Mouse (Mus musculus): ENCODE measurements around the gene Hsf4. TPM values are rescaled to one million over a fixed set of nuclear protein-coding genes. Genes with fewer than 3 reads are reported as not detected.

Gene Hsf4
- polyA plus RNA-seq (2014; fragmentation: Illumina TruSeq; extraction: RNeasy Lipid Tissue Mini Kit (QIAGEN cat#74804); ENCODE audit: low read depth, low replicate concordance), result not detected

GRCm38 (mm10) chr8:105269461-105269947 is at the start of gene Hsf4:
Gene Hsf4 (plus strand): TSS chr8:105269801.

DNA sequence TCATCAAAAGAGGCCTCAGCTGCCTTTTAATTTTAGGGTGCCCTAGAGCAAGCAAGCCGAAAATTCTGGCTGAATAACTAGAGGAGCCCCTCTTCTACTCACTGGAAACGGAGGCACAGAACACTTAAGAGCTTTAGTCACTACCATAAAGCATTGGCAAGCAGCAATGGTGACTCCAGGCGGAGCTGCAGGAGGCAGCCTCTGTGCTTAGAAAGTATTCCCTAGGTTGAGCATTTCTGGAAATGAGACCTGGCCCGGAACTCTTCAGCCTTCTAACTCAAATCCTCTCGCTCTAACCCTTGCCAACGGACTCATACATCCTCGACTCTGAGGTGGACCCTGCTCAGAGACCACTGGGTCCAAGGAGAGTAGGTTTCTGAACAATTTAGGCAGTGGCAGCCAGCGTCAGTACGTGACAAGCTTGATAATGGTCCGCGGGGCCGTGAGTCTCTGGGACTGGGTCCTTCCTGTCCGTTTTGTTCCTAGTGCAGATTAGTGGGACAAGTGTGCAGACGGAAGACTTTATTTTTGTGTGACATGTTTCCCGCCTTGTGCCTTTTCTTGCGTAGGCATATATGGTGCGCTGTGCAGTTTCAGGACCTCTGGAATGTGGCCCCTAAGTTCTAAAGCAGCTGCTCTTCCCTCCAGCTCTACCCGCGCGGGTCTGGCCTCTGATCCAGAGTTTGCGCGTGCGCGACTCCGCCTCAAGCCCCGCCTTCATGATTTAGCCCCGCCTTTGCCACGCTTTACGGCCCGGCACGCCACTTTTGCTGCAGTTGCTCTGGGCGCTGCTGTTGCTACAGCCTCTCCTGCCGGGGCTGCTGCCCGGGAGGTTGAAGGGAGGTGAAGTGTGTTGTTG is 45.0 kb upstream of the Hsf4 start, which contains the start of gene D230025D16Rik:
Gene D230025D16Rik, plus strand, starts transcription at position 733 of the 859 bp plus-strand sequence.

DNA sequence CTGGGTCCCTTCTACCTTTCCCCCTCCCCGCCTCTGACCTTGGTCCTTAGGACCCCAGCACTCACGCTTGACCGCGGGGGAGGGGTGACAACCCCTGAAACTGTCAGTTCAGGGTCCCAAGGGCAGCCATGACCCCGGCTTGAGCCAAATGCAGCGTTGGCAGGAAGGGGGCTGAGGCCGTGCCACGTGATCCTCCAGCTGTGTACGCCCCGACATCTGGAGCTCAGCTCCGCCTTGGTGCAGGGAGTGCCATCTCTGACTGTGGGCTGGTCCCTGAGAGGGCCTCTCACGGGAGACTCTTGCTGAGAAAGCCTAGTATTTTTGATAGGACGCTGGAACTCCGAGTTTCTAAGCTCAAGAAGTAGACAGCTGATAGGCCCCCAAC is 14.6 kb upstream of the Hsf4 start, which contains the start of gene B3gnt9:
Gene B3gnt9, minus strand, starts transcription at position 188 of the 385 bp plus-strand sequence.

DNA sequence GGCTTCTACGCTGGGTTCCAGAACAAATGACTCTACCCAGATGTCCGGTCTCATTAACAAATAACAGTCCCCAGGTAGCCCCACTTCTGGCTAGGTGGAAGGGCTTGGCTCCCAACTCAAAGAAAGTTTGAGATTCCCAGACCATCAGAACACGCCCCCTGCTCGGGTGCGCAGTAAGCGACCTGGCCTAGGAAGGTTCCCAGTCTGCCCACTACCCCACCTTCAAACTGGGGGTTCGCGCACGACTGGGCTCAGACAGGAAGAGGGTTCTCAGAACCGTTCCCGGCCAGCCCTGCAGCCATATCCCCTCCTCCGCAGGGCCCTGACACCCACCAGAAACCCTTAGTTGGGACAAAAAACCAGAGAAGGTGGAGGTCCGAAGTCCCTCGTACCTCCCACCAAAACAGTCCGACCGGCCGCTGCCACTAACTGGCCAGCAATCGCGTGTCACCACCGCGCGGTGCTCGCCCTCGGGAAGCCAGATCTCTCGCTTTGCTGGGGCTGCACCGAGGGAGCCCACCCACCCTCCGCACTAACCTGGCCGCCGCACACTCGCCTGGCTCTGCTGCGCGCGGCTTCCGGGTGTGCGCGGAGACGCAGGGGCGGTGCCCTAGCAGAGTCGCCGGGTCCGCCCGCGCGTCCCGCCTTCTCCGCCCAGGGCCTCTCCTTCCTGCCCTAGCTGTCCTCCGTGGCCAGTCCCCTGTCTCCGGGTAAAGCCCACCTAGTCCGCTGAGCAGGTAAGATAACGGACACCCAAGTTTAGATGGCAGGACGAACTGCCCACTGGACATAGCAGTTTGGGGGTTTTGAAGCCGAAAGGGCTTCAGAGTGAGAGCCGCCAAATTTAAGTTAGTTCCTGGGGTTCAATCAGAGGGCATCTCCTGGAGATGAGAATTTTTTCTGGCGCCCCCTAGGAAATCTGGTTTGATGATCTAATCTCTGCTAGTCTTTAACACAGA is 5.3 kb upstream of the Hsf4 start, which contains the start of the genes Tradd and Fbxl8:
Gene Tradd, minus strand, starts transcription at position 586 of the 959 bp plus-strand sequence.
Gene Fbxl8, plus strand, starts transcription at position 625 of the 959 bp plus-strand sequence.

GRCm38 (mm10) chr8:105275840-105276239 is 6.2 kb downstream of the Hsf4 start, which contains the start of gene Nol3:
Gene Nol3 (plus strand): TSS chr8:105276140.

DNA sequence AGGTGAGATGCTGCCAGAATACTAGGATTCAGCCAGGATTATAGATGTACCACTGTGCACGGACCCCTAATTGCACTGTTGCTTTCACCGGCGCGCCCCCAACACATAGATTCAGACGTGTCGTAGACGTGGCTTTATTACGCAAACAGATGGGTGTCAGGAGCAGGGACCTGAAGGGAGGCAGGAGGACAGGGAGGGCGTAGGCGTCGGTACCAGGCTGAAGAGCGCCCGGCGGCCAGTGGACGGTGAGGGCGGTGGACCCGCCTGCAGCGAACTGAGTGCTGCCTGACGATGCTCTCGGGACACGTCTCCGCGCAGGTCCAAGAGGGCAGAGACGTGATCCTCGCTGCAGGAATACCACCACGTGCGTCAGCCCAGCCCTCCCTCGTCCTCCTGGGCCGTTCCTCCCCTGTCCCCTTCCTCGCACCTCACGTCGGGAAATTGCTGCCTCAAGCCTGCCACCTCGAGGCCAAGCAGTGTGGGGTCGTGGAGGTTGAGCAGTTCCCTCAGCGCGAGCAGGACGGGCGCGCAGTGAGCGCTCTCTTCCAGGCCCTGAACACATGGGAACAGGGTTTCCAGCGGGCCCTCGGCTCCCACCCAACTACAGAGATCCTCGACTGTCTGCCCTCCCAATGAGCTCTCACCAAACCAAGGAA is 20.3 kb downstream of the Hsf4 start, which contains the start of gene 4931428F04Rik:
Gene 4931428F04Rik, minus strand, starts transcription at position 60 of the 656 bp plus-strand sequence.

GRCm38 (mm10) chr8:105295895-105296573 is 26.4 kb downstream of the Hsf4 start, which contains the start of gene Exoc3l:
Gene Exoc3l (minus strand): TSS chr8:105296101.

DNA sequence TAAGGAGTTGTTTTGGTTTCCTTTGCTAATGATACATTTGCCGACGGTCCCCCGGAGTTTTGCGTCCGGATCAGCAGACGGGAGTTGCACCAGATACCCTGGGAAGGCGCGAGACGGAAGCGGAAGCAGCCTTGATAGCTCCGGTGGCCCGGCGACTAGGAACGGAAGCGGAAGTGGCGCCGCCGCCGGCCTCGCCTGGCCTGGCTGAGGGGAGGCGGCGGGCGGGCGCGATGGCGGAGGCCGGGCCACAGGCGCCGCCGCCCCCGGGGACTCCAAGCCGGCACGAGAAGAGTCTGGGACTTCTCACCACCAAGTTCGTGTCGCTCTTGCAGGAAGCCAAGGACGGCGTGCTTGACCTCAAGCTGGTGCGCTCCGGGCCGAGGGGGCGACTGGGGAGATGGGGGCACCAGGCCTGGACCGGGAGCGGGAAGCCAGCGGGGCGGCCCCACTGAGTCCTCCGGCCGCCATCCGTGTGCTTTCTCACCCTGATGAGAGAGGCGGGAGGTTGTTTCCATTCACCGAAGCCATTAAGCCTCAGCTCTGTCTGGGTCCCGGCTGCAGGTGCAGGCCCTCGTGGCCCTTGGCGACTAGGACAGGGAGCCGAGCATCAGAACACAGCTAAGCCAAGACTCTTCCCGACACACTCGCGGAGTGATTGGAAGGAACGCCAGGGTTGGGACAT is 28.1 kb downstream of the Hsf4 start, which contains the start of gene E2f4:
Gene E2f4, plus strand, starts transcription at position 153 of the 682 bp plus-strand sequence.

GRCm38 (mm10) chr8:105305211-105306145 is 35.9 kb downstream of the Hsf4 start, which contains the start of gene Elmo3:
Gene Elmo3 (plus strand): TSS chr8:105305601.

Other genes starting within 250 kb of the Hsf4 start
- not detected for gene Ces3a, start 221.2 kb upstream of the Hsf4 start, polyA plus RNA-seq (2014; fragmentation: Illumina TruSeq; extraction: RNeasy Lipid Tissue Mini Kit (QIAGEN cat#74804); ENCODE audit: low read depth, low replicate concordance)
- not detected for gene Ces3b, start 186.0 kb upstream of the Hsf4 start, polyA plus RNA-seq (2014; fragmentation: Illumina TruSeq; extraction: RNeasy Lipid Tissue Mini Kit (QIAGEN cat#74804); ENCODE audit: low read depth, low replicate concordance)
- not detected for gene Ces4a, start 138.0 kb upstream of the Hsf4 start, polyA plus RNA-seq (2014; fragmentation: Illumina TruSeq; extraction: RNeasy Lipid Tissue Mini Kit (QIAGEN cat#74804); ENCODE audit: low read depth, low replicate concordance)
- gene Cbfb, start 99.1 kb upstream of the Hsf4 start, polyA plus RNA-seq (2014; fragmentation: Illumina TruSeq; extraction: RNeasy Lipid Tissue Mini Kit (QIAGEN cat#74804); ENCODE audit: low read depth, low replicate concordance), result 305 TPM
- gene D230025D16Rik, start 44.7 kb upstream of the Hsf4 start, polyA plus RNA-seq (2014; fragmentation: Illumina TruSeq; extraction: RNeasy Lipid Tissue Mini Kit (QIAGEN cat#74804); ENCODE audit: low read depth, low replicate concordance), result 70.0 TPM
- 1.6 TPM for gene B3gnt9, start 14.6 kb upstream of the Hsf4 start, polyA plus RNA-seq (2014; fragmentation: Illumina TruSeq; extraction: RNeasy Lipid Tissue Mini Kit (QIAGEN cat#74804); ENCODE audit: low read depth, low replicate concordance)
- gene Tradd, start 5.2 kb upstream of the Hsf4 start, polyA plus RNA-seq (2014; fragmentation: Illumina TruSeq; extraction: RNeasy Lipid Tissue Mini Kit (QIAGEN cat#74804); ENCODE audit: low read depth, low replicate concordance), result 1.2 TPM
- not detected for gene Fbxl8, start 5.2 kb upstream of the Hsf4 start, polyA plus RNA-seq (2014; fragmentation: Illumina TruSeq; extraction: RNeasy Lipid Tissue Mini Kit (QIAGEN cat#74804); ENCODE audit: low read depth, low replicate concordance)
- gene Nol3, start 6.3 kb downstream of the Hsf4 start, polyA plus RNA-seq (2014; fragmentation: Illumina TruSeq; extraction: RNeasy Lipid Tissue Mini Kit (QIAGEN cat#74804); ENCODE audit: low read depth, low replicate concordance), result 1.4 TPM
- 0.70 TPM for gene 4931428F04Rik, start 20.1 kb downstream of the Hsf4 start, polyA plus RNA-seq (2014; fragmentation: Illumina TruSeq; extraction: RNeasy Lipid Tissue Mini Kit (QIAGEN cat#74804); ENCODE audit: low read depth, low replicate concordance)
- gene Exoc3l, start 26.3 kb downstream of the Hsf4 start, polyA plus RNA-seq (2014; fragmentation: Illumina TruSeq; extraction: RNeasy Lipid Tissue Mini Kit (QIAGEN cat#74804); ENCODE audit: low read depth, low replicate concordance), result not detected
- gene E2f4, start 27.9 kb downstream of the Hsf4 start, polyA plus RNA-seq (2014; fragmentation: Illumina TruSeq; extraction: RNeasy Lipid Tissue Mini Kit (QIAGEN cat#74804); ENCODE audit: low read depth, low replicate concordance), result 5.1 TPM
- 1.0 TPM for gene Elmo3, start 35.8 kb downstream of the Hsf4 start, polyA plus RNA-seq (2014; fragmentation: Illumina TruSeq; extraction: RNeasy Lipid Tissue Mini Kit (QIAGEN cat#74804); ENCODE audit: low read depth, low replicate concordance)
- gene Lrrc29, start 56.5 kb downstream of the Hsf4 start, polyA plus RNA-seq (2014; fragmentation: Illumina TruSeq; extraction: RNeasy Lipid Tissue Mini Kit (QIAGEN cat#74804); ENCODE audit: low read depth, low replicate concordance), result not detected
- gene Tmem208, start 56.6 kb downstream of the Hsf4 start, polyA plus RNA-seq (2014; fragmentation: Illumina TruSeq; extraction: RNeasy Lipid Tissue Mini Kit (QIAGEN cat#74804); ENCODE audit: low read depth, low replicate concordance), result 5.9 TPM
- gene Fhod1, start 78.2 kb downstream of the Hsf4 start, polyA plus RNA-seq (2014; fragmentation: Illumina TruSeq; extraction: RNeasy Lipid Tissue Mini Kit (QIAGEN cat#74804); ENCODE audit: low read depth, low replicate concordance), result 0.64 TPM
- not detected for gene Slc9a5, start 79.0 kb downstream of the Hsf4 start, polyA plus RNA-seq (2014; fragmentation: Illumina TruSeq; extraction: RNeasy Lipid Tissue Mini Kit (QIAGEN cat#74804); ENCODE audit: low read depth, low replicate concordance)
- not detected for gene Plekhg4, start 103.5 kb downstream of the Hsf4 start, polyA plus RNA-seq (2014; fragmentation: Illumina TruSeq; extraction: RNeasy Lipid Tissue Mini Kit (QIAGEN cat#74804); ENCODE audit: low read depth, low replicate concordance)
- not detected for gene Kctd19, start 143.7 kb downstream of the Hsf4 start, polyA plus RNA-seq (2014; fragmentation: Illumina TruSeq; extraction: RNeasy Lipid Tissue Mini Kit (QIAGEN cat#74804); ENCODE audit: low read depth, low replicate concordance)
- gene Lrrc36, start 143.8 kb downstream of the Hsf4 start, polyA plus RNA-seq (2014; fragmentation: Illumina TruSeq; extraction: RNeasy Lipid Tissue Mini Kit (QIAGEN cat#74804); ENCODE audit: low read depth, low replicate concordance), result 1.2 TPM
- gene Tppp3, start 201.7 kb downstream of the Hsf4 start, polyA plus RNA-seq (2014; fragmentation: Illumina TruSeq; extraction: RNeasy Lipid Tissue Mini Kit (QIAGEN cat#74804); ENCODE audit: low read depth, low replicate concordance), result not detected
- gene Zdhhc1, start 227.1 kb downstream of the Hsf4 start, polyA plus RNA-seq (2014; fragmentation: Illumina TruSeq; extraction: RNeasy Lipid Tissue Mini Kit (QIAGEN cat#74804); ENCODE audit: low read depth, low replicate concordance), result 1.7 TPM
- gene Hsd11b2, start 249.0 kb downstream of the Hsf4 start, polyA plus RNA-seq (2014; fragmentation: Illumina TruSeq; extraction: RNeasy Lipid Tissue Mini Kit (QIAGEN cat#74804); ENCODE audit: low read depth, low replicate concordance), result not detected

Data from adrenal gland, adult 10 weeks (tissue).